Mouse (Mus musculus) MEL (cell line): ENCODE measurements around the gene Iqcf1.

Source experiments
- BHLHE40 ChIP-seq: IDR thresholded peaks from 2 replicates; pipeline ENCODE4 v1.6.1; 2012; ENCODE audit warnings: low read depth, mild to moderate bottlenecking, inconsistent platforms, low read length, improper control_type of control experiment, borderline replicate concordance
- CHD1 ChIP-seq: IDR thresholded peaks from 2 replicates; pipeline ENCODE4 v1.6.1; 2012; ENCODE audit warnings: low read depth, mild to moderate bottlenecking, inconsistent platforms, low read length, improper control_type of control experiment
- CHD2 ChIP-seq: IDR thresholded peaks from 2 replicates; pipeline ENCODE4 v1.6.1; 2011; ENCODE audit warnings: low read length, improper control_type of control experiment
- CTCF ChIP-seq, 3 experiments: IDR thresholded peaks in 2 of 3; conservative IDR thresholded peaks in 1 of 3; 2 replicates each; pipeline ENCODE4 v1.5.1; 2011 to 2012; ENCODE audit warnings: low read length in 3 of 3, low read depth in 2 of 3, mild to moderate bottlenecking in 2 of 3, improper control_type of control experiment in 1 of 3, inconsistent platforms in 1 of 3, mixed read lengths in 1 of 3, moderate library complexity in 1 of 3; ENCODE audit not compliant: control insufficient read depth in 1 of 3, insufficient read depth in 1 of 3, poor library complexity in 1 of 3, severe bottlenecking in 1 of 3
- E2F4 ChIP-seq: IDR thresholded peaks from 2 replicates; pipeline ENCODE4 v1.6.1; 2011; ENCODE audit warnings: low read depth, low read length, improper control_type of control experiment, borderline replicate concordance
- EP300 ChIP-seq, 2 experiments: IDR thresholded peaks; 2 replicates each; pipeline ENCODE4 v1.6.1; 2011; ENCODE audit warnings: improper control_type of control experiment in 2 of 2, low read length in 2 of 2, low read depth in 1 of 2, mild to moderate bottlenecking in 1 of 2
- JUND ChIP-seq: IDR thresholded peaks from 2 replicates; pipeline ENCODE4 v1.6.1; 2011; ENCODE audit warnings: low read depth, mild to moderate bottlenecking, improper control_type of control experiment, low read length
- MAFK ChIP-seq: IDR thresholded peaks from 2 replicates; pipeline ENCODE4 v1.6.1; 2011; ENCODE audit warnings: low read depth, mild to moderate bottlenecking, low read length, improper control_type of control experiment, borderline replicate concordance
- MAX ChIP-seq: IDR thresholded peaks from 2 replicates; pipeline ENCODE4 v1.6.1; 2011; ENCODE audit warnings: low read length, improper control_type of control experiment
- POLR2A ChIP-seq, 2 experiments: IDR thresholded peaks; 2 replicates each; pipeline ENCODE4 v1.6.1; 2011 to 2012; ENCODE audit warnings: low read length in 2 of 2, mild to moderate bottlenecking in 2 of 2, control low read depth in 1 of 2, improper control_type of control experiment in 1 of 2, low read depth in 1 of 2, moderate library complexity in 1 of 2; ENCODE audit not compliant: control insufficient read depth in 1 of 2, insufficient read depth in 1 of 2, poor library complexity in 1 of 2
- POLR2AphosphoS2 ChIP-seq: IDR thresholded peaks from 2 replicates; pipeline ENCODE4 v1.6.1; 2011; ENCODE audit warnings: low read length, improper control_type of control experiment
- UBTF ChIP-seq: IDR thresholded peaks from 2 replicates; pipeline ENCODE4 v1.6.1; 2012; ENCODE audit warnings: low read depth, mild to moderate bottlenecking, inconsistent platforms, low read length, improper control_type of control experiment, moderate library complexity, borderline replicate concordance; ENCODE audit not compliant: insufficient read depth
- ZC3H11A ChIP-seq: IDR thresholded peaks from 2 replicates; pipeline ENCODE4 v1.6.1; 2012; ENCODE audit warnings: low read depth, mild to moderate bottlenecking, inconsistent platforms, low read length, improper control_type of control experiment

- TF ChIP-seq CHD1: no peak
- no peak for TF ChIP-seq CTCF (IDR thresholded peaks at IDR 0.05 in 2 of 3, conservative IDR thresholded peaks at IDR 0.05 in 1 of 3; ENCODE audit: control insufficient read depth in 1 of 3, insufficient read depth in 1 of 3, low read depth in 2 of 3, low read length in 3 of 3, poor library complexity in 1 of 3, severe bottlenecking in 1 of 3)
- TF ChIP-seq EP300 (IDR thresholded peaks at IDR 0.05; ENCODE audit: low read depth in 1 of 2, low read length in 2 of 2): no peak
- TF ChIP-seq POLR2A (IDR thresholded peaks at IDR 0.05; ENCODE audit: control insufficient read depth in 1 of 2, insufficient read depth in 1 of 2, low read depth in 1 of 2, low read length in 2 of 2, poor library complexity in 1 of 2): no peak
- no peak for TF ChIP-seq CHD2
- TF ChIP-seq ZC3H11A: no peak
- TF ChIP-seq E2F4: no peak
- TF ChIP-seq MAX: no peak
- no peak for TF ChIP-seq POLR2AphosphoS2
- no peak for TF ChIP-seq UBTF
- no peak for TF ChIP-seq MAFK
- TF ChIP-seq BHLHE40: no peak
- no peak for TF ChIP-seq JUND
These were observed 21.7 kb upstream of the Iqcf1 start for GRCm38 (mm10) chr9:106478101-106478500.
